Mouse (Mus musculus): ENCODE results near the gene Rmi1. TPM values are rescaled to one million over a fixed set of nuclear protein-coding genes. Genes with fewer than 3 reads are reported as not detected.
"Not testable (repeated sequence)": the region's sequence is repeated elsewhere in the genome, so short reads cannot be mapped to it uniquely, and the experiment has no call there.

The Rmi1 gene
- total RNA-seq, 1 experiment from 2014 or later = 31.9 TPM

GRCm38 (mm10) chr13:58456547-58456946, 54.5 kb downstream of the Rmi1 start:
- ATAC-seq (replicated peaks; ENCODE audit: low read depth, poor library complexity, severe bottlenecking) = no peak

GRCm38 (mm10) chr13:58458811-58459210, 56.8 kb downstream of the Rmi1 start:
- ATAC-seq (replicated peaks; ENCODE audit: low read depth, poor library complexity, severe bottlenecking) = not testable (repeated sequence)

Other genes starting within 250 kb of the Rmi1 start
- gene Idnk, start 244.6 kb upstream of the Rmi1 start, total RNA-seq (2017) = 24.9 and 28.5 TPM in 2 replicates
- 70.7 and 76.1 TPM in 2 replicates for gene Ubqln1, start 186.6 kb upstream of the Rmi1 start, total RNA-seq (2017)
- gene Gkap1, start 126.5 kb upstream of the Rmi1 start, total RNA-seq (2017) = 26.9 and 38.0 TPM in 2 replicates
- gene Kif27, start 43.1 kb upstream of the Rmi1 start, total RNA-seq (2017) = 0.39 TPM in 1 of 2 replicates, not detected in the other
- 10.2 and 14.8 TPM in 2 replicates for gene 2210016F16Rik, start 17.0 kb upstream of the Rmi1 start, total RNA-seq (2017)
- 2,083 and 2,160 TPM in 2 replicates for gene Hnrnpk, start 1.1 kb downstream of the Rmi1 start, total RNA-seq (2017)
- gene Slc28a3, start 208.6 kb downstream of the Rmi1 start, total RNA-seq (2017) = not detected in 2 replicates

All from common myeloid progenitor, adult 5-6 weeks (primary cell).